Mouse (Mus musculus): Measurements from ENCODE around the gene Zfp286.

The Zfp286 gene

DNA sequence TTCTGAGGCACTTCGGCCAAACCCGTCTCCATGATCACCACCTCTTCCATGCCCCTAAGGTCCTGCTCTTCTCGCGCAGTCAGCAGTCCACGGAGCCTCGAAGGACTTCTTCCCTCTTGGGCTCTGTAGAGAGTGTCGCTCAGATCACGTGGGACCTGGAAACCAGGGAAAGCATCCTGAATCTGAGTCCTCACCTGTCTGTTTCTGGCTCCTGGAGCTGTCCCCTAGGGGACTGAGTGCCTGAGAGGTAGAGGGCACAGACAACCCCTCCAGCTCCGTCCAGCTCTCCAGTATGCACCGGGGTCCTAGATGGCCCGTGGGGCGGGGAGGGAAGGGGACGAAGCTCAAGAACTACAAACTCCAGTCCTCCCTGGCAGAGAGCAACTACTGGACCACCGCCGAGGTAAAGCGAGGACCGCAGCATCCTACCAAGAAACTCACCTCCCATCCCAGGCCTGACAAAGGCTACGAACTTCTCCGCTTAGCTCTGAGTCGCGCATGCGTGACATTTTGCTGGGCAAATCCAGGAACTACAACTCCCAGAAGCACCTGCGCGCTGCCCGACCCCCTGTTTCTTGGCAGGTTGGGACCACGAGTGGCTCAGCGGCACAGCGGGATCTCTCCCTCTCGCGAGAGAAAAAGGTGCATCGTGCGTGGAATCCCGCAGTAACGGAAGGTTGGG lies at the start of gene Zfp286:
Zfp286 (minus strand) TSS at position 528 of the 682 bp plus-strand sequence.
- peak; percentile 86 to 89 for DNase-seq

DNA sequence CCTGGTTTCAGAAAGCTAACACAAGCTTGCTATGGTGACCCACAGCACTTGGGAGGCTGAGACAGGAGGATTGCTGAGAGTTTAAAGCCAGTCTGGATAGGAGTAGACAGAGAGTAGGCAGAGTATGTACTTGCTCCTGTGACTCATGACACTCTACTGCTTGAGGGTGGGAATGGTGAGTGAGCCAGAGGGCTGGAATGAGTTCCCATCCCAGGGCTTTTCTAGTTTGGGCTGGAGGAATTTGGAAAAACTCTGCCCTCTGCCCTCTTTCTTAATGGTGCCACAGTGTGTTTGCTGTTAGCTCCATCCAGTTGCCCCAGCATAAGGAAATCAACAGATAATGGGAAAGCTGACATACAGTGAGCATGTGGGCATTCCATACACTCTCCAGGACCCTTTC lies 42.6 kb upstream of the Zfp286 start:
- no peak for DNase-seq

DNA sequence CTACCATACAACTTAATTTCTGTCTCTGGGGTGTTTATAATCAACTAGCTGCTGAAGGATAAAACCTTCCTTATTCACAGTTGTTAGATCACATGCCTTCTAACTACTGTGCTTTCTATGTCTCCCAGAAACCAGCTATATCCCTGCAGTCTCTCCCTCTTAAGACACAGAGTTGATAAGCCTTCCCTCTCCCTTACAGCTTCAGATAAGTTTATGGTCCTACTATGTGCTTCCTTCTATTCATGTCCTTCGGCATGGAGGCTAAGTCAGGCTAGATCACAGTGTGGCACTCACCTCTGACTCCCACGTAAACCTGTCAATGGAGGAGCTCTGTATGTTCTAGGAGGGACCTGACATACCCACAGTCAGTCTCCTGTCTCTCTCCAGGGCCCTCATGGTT lies 41.1 kb upstream of the Zfp286 start:
- DNase-seq = no peak

DNA sequence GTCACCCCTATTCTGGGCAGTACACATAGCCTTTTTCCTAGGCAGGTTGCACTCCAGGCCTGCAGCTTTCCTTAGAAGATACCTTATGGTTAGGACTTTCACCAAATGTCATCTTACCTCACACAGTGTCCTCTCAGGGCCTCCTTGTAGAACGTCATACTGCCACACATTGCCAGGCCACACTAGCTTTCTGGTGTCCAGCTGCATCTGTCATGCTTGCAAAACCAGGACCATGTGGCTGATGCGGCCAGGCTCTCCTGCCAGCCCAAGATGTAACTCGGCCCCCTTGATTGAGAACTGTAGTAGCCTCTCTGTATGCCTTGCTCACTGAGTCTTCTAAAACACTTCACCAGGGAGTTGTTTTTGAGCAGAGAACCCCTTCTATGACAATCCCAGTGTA lies 38.6 kb upstream of the Zfp286 start:
- no peak for DNase-seq

DNA sequence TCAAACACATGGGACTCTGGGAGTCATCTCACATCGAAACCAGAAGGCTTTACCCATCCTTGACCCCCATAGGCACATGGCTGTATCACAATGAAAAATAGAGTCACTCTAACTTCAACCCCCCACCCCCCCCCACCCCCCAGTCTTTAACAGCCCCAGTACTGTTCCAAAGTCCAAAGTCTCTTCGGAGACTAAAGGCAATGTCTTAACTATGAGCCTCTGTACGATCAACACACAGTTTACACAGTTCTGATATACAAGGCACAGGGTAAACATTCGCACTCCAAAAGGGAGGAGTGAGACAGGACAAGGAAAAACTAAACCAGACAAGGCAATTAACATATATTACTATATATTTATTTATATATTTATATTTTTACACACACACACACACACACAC lies 37.9 kb upstream of the Zfp286 start:
- DNase-seq = no peak

DNA sequence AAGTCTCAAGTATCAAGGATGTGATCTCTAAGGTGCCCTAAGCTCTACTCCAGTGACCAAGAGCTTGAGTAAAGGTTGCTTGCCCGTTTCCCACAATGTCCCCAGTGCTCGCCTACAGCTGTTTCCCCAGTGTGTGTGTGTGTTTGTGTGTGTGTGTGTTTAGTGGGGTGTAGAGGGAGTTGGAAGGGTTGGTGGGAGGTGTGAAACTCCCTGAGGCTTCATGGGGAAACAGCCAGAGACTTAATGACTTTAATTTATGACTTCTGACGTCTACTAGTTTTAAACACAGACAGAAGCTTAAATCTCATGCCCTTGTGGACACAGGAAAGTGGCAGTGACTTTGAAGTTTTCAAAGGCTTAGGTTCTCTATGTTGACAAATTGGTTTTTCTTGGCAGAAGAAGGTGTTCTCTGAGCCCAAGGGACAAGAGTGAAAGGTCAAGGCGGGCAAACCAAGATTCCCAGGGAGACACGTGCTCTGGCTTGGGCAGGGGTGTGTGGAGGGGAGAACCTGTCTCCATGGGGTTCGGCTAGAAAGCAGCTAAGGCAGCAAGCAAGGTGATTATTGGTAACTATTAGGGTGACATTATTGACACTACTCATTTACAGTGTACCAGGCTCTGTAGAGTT lies 37.0 kb upstream of the Zfp286 start:
- DNase-seq = no peak

DNA sequence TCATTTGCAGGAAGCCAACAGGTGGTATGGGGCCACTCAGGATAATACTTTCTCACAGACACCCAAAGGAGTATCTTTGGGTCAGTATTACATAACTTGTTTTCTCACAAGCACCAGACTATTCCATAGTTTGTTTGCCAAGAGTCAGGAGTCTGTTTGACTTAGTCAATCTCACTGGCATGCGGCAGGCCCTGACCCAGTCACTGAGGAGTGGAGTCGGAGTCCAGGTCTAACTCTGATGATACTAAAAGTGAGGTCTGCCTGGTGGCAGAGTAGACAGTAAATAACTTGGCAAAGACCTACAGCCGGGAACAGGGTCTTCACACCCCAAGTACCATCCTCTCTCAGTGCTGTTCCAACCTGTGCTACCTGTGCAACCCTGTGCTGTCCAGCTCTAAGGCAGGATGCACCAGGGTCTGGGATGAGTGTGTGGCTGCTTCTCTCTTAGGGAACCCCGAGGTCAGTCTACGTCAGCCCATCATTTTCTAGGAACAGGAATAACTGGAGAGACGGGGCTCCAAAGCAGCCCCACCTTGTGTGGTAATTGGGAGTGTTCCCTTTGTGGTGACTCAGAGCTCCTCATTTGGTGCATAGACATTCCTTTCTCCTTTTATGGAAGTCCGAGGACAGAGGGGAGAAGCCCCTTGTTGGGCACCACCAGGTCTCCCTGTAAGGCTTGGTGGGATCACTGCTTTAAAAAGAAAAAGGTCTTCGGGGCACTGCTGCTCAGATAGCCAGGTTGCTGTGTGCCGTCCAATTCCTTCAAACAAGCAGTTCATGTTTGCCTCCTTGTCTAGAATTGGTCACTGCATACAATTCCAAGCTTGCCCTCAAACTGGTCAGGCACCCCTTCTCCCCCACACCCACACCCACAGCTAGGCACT lies 36.2 kb upstream of the Zfp286 start:
- DNase-seq = no peak

DNA sequence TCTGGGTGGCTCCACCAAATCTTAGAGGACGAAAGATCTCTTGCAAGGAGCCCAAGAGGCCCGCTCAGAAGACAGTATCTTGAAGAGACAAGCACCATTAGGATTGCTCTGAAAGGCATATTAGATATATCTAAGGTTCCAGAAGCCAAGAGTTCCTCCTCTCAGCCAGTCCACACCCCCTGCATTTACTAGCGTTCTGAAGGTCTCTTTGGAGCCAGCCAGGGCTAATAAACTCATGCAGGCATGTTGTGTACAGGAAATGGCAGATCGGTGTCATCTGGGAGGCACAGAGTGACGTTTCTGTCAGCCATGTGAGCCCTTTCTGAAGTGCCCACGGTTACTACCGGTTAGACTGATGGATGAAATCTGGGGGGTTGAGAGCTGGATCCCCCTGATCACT lies 34.9 kb upstream of the Zfp286 start:
- DNase-seq = no peak

DNA sequence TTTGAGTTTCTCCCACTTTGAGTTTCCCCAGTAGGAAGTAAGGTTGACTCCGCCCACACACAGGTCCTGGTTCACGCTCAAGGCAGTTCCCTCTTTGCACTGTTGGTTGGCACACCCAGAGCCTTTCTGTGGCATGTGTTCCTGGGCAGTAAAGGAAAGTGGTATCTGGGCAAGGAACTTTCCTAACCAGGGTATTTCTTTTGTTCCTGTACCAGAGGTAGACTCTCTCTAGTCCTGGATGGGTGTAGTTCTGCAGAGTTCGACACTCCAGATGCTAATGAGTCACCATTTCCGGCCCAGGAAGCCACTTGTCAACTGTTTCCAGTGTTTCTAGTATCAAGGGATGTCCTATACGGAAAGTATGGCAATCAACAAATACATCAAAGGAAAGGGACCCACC lies 32.6 kb upstream of the Zfp286 start:
- no peak for DNase-seq

DNA sequence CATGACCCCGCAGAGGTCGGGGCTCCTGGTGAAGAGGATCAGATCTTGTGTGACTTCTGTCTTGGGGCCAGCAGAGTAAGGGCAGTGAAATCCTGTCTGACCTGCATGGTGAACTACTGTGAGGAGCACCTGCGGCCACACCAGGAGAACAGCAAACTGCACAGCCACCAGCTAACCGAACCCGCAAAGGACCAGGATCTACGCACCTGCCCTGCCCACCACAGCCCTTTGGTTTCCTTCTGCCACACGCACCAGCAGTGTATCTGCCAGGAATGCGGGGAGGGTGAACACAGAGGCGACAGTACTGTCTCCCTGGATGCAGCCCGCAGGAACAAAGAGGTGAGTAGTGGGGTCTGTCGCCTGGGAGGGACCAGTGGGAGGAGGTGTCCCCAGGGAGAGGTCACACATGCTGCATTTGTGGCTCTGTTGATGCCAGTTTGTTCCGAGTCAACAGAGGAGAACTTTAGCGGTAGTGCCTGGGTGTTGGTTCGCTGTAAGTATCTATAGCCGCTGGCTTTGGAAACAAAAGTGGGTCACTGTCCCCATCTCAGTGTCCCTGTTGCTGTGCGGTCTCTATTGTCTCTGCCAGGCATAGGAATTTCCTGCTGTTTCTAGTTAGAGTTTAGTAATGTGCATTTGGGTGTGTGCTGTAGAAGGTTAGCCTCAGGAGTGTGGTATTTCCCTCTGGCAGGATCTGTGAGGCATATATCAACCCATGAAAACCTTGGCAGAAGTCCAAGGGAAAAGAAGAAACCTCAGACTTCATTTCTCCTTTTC lies 31.6 kb upstream of the Zfp286 start:
- DNase-seq = peak in 1 of 2 experiments; percentile 10

DNA sequence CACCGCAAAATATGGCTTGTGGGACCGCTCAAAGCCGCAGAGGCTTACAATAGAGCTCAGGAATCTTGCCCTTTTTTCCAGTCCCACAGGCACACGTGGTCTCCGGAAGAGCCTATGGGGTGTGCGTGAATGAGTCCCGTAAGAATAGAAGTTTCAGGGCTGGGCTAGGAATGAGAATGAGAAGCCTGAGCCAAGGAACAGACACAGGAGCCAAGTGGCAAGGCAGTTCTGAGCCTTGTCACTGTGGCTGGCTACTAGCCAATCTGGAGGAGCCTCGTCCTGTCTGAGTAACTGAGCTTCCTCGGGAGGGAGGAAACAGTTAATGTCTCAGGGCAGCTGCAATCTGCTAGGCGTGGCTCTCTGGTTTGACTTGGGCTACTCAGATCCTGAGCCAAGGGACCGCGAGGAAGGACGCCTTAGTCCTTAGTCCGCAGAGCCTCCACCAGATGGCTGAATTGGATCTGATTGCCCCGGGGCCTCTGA lies 30.8 kb upstream of the Zfp286 start, which contains the start of gene Trim16:
Trim16 (plus strand) TSS at position 173 of the 483 bp plus-strand sequence.
- peak; percentile 44 to 45 for DNase-seq

DNA sequence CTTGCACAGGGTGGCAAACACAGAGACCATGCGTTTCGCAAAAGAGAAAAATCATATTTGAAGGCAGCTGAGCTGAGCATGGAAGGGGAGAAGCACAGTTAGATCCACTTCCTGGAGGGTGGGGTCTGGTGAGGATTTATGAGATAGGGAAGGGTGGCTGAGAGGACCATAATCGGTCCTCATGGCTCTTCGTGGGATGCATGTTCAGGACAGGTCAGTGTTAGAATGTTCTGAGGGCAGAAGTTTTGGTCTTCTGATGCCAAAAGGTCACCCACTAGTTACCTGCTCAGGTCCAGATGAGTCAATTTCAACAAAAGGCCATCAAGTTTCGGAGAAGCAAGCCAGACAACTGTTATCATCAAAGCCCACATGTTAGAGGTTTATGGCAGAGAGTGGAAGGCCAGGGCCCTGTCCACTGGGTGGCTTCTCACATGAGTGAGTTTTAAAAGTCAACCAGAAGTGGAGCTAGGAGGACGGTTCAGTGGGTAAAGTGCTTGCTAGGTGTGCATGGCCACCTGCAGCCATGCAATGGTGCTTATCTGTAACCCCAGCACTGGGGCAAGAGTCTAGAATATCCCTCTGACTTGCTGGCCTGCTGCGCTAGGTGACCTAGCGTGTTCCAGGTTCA lies 29.9 kb upstream of the Zfp286 start:
- DNase-seq = no peak

DNA sequence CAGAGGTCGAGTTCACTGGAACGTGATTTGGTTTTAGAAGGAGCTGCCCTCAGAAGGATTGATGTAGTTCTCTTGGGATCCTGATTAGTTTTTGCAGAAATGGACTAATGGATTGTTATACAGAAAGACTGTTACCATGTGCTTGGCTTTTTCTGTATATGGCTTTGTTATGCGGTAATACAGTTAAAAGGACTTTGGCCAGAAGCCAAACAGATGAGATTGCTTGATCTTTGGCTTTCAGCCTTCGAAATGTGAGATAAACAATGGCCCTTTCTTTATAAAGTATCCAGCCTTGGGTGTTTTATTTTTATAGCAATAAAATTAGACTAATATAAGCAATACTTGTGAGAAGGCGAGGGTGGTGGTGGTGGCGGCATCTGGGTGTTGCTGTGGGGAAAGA lies 27.3 kb upstream of the Zfp286 start:
- DNase-seq = no peak

DNA sequence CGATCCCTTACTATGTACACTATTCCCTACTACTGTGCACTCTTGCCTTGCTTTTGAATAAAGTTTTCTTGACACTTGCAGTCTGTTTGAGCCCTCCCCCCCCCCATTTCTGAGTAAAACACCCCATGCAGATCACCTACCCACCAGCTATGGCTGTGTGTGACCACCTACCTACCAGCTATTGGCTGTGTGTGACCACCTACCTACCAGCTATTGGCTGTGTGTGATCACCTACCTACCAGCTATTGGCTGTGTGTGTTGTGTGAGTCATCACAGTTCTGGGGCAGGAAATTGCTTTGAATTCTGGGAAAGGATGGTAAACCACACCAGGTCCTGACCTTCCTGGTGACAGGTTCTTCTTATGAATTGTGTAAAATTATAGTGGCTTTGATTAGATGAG lies 26.2 kb upstream of the Zfp286 start:
- no peak for DNase-seq

DNA sequence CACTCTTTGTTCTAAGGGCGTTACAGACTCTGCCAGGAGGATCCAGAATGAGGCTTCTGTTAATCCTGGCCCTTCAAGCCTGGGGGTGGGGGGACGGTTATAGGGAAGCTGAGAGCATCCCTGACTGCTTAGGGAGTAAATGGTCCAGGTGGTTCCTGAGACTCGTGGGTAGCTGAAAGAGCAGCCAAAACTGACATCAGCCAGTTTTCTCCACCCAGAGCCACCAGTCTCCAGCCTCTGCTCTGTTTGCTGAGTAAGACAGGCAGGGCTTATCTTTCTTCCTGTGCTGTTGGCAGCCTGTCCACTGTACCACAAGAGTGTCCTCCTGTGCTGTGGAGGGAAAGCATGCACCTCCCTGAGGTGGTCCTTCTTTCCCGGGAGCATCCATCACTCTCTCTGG lies 25.4 kb upstream of the Zfp286 start:
- no peak for DNase-seq

DNA sequence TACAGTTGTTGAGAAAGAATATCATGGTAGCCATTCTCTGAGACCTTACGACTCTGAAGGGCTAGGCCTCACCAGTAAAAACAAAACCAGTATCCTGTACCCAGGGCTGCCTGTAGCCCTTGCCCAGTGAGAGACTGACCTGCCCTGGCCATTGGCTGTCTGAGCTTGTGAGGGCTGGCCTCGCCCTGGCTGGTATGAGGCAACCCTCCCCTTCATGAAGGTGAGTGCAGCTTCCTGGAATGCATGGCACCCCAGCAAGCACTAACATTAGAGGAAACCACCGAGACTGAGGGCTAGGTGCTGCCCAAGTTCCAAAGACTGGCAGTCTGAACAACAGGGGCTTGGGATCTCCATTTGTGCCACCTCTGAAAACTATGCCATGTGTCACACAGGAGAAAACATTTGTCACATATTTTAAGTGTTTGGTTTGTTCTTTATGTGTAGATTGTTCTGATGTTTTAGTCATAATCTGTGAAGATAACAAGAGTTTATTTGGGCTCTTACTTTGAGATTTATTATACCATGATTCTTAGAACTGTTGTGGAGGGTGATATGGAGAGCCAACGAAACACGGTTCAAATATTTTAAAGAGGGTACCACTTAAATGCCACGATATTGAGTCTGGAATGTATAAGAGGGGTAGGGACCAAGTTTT lies 24.8 kb upstream of the Zfp286 start:
- no peak for DNase-seq

DNA sequence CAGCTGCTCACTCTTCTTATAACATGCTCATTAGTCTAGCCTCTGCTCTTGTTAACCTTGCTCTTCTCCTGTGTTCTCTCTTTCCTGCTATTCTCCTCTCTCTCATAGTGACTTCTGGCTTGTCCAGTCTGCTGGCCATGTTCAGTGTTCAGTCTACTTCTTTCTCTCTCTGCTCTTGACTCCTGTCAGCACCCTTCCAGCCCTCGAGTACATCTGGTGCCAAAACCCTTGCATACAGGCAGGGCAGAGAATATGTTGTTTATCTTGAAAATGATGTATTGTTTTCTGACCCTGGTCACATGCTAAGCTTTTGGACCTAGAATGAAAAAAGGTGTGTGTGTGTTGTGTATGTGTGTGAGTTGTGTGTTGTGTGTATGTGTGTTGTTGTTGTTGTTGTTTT lies 24.2 kb upstream of the Zfp286 start:
- no peak for DNase-seq

DNA sequence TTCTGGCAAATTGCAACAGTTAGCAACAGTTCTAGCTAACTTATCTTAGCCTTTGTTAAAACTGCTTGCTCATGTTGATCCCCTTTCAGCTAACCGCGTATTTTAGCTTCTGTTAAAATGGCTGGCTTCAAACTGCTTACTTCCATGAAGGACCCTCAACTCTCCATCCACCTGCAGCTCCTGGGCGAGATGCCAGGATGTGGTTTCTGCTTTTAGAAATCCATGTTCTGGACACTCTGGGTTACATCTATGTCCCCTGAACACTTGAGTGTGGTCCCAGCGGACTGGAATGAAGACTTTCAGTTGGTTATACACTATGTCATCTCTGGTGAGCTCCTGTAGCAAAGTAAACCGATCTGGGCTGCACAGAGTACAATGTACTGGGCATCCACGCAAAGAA lies 23.0 kb upstream of the Zfp286 start:
- DNase-seq = no peak

DNA sequence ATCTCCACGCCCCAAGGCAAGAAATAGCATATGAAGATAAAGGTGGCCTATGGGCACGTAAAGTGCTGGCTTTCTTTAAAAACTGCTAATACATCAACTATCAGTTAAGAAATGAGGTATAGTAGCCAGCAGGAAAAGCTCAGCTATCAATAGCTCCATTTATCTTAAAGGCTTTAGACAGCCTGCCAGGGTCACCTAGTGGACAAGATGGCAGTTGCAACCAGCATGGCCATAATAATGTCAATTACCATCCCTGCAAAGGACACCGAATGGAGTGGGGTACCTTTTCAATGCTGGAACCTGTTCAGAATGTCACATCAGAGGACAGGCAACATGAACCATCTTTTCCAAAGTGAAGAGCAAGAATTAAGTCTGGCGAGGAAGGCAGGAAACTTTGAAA lies 19.9 kb upstream of the Zfp286 start:
- peak; percentile 21 to 32 for DNase-seq

DNA sequence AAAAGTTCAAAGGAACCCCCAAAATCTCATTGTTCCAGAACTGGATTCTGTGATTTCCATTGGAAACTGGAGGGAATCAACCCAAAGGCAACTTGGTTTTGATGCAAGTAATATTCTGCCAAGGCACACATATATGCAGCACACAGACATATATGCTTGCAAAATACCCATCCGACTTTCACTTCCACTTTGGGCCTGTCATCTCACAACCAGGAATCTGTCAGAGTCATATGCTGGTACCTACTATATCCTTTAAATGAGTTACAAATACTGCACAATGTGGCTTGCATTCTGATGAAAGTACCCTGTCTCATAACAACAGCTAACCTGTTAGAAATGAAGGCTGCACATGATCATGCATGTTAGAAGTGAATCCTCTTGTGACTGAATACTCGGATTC lies 18.7 kb upstream of the Zfp286 start:
- DNase-seq = no peak

DNA sequence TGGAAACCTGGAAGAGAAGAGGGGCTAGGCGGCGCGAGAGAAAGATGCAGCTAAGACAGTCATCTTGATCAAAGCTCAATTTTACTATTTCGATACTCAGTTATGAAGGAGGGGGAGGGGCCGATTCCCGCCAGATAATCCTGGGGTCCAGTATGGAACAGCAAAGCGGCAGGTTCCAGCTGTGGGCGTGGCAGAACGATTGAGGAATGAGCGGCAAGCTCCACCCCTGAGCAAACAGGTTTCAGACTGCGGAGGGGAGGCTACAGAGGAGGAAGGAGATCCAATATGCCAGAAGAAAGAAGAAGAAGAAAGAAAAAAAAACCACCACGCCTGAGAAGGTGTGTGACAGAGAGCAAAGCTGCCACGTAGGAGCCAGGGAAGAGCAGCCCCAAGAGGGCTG lies 14.9 kb upstream of the Zfp286 start:
- no peak for DNase-seq

DNA sequence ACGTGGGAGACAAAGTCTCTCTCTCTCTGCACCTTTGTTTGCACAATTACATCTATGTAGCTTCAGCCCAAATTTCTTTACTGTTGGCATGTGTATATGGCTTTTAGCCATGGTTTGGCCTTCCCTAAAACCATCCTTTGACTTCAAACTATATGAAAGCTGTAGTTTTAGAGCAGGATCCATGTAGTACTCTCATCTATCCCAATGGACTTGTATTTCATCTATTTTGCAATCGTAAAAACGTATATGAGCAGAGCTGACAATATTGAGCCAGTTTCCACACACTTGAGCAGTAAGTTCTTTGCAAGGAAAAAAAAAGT lies 315 bp upstream of the Zfp286 start:
- no peak for DNase-seq
